Mouse (Mus musculus) myocyte (in vitro differentiated cells): ENCODE data around the gene Gm7073. TPM values are rescaled to one million over a fixed set of nuclear protein-coding genes. Genes with fewer than 3 reads are reported as not detected.

Experiments
- H3K27me3 ChIP-seq: one replicate; pipeline ENCODE4 v1.6.1; 2011; ENCODE audit not compliant: control insufficient read depth, insufficient read depth, insufficient read length
- H3K36me3 ChIP-seq: one replicate; pipeline ENCODE4 v1.6.1; 2011; ENCODE audit not compliant: control insufficient read depth, insufficient read depth
- H3K4me2 ChIP-seq: one replicate; pipeline ENCODE4 v1.6.1; 2011; ENCODE audit warnings: low read depth, control low read depth
- H3K4me3 ChIP-seq: one replicate; pipeline ENCODE4 v1.5.1; 2011; ENCODE audit warnings: mild to moderate bottlenecking, control low read depth, moderate library complexity
- H3K79me2 ChIP-seq: one replicate; pipeline ENCODE4 v1.6.1; 2011; ENCODE audit not compliant: control insufficient read depth, insufficient read depth
- H3ac ChIP-seq: one replicate; pipeline ENCODE4 v1.6.1; 2011; ENCODE audit not compliant: control insufficient read depth, insufficient read length
- CEBPB ChIP-seq: IDR thresholded peaks from 2 replicates; pipeline ENCODE4 v1.6.1; 2011; ENCODE audit warnings: mild to moderate bottlenecking, moderate library complexity; ENCODE audit not compliant: poor library complexity, insufficient read depth, severe bottlenecking
- E2F4 ChIP-seq: IDR thresholded peaks from one replicate; pipeline ENCODE4 v1.6.1; 2011; ENCODE audit warnings: mild to moderate bottlenecking, control low read depth, moderate library complexity; ENCODE audit not compliant: insufficient read depth
- MAX ChIP-seq: IDR thresholded peaks from one replicate; pipeline ENCODE4 v1.6.1; 2011; ENCODE audit warnings: low read depth, mild to moderate bottlenecking, control low read depth
- MYOD1 ChIP-seq, 3 experiments: IDR thresholded peaks; one replicate each; pipeline ENCODE4 v1.6.1; 2011; ENCODE audit warnings: control low read depth in 2 of 3, low read depth in 2 of 3, mild to moderate bottlenecking in 2 of 3, moderate library complexity in 1 of 3; ENCODE audit not compliant: insufficient read length in 2 of 3, control insufficient read depth in 1 of 3
- MYOG ChIP-seq, 3 experiments: IDR thresholded peaks; one replicate each; pipeline ENCODE4 v1.6.1; 2011; ENCODE audit warnings: control low read depth in 2 of 3, low read depth in 2 of 3, mild to moderate bottlenecking in 2 of 3; ENCODE audit not compliant: insufficient read length in 2 of 3, control insufficient read depth in 1 of 3, insufficient read depth in 1 of 3
- POLR2A ChIP-seq: IDR thresholded peaks from one replicate; pipeline ENCODE4 v1.6.1; 2011; ENCODE audit warnings: low read depth, mild to moderate bottlenecking, control low read depth, moderate library complexity; ENCODE audit not compliant: insufficient read length
- POLR2AphosphoS2 ChIP-seq: IDR thresholded peaks from one replicate; pipeline ENCODE4 v1.6.1; 2011; ENCODE audit warnings: low read depth, control low read depth; ENCODE audit not compliant: insufficient read length
- REST ChIP-seq: IDR thresholded peaks from one replicate; pipeline ENCODE4 v1.6.1; 2011; ENCODE audit warnings: mild to moderate bottlenecking, control low read depth, moderate library complexity; ENCODE audit not compliant: insufficient read depth, insufficient read length
- SRF ChIP-seq: IDR thresholded peaks from one replicate; pipeline ENCODE4 v1.6.1; 2011; ENCODE audit warnings: low read depth; ENCODE audit not compliant: control insufficient read depth, insufficient read length
- TCF12 ChIP-seq: IDR thresholded peaks from one replicate; pipeline ENCODE4 v1.6.1; 2011; ENCODE audit warnings: mild to moderate bottlenecking, control low read depth; ENCODE audit not compliant: poor library complexity, insufficient read depth, severe bottlenecking
- TCF3 ChIP-seq: IDR thresholded peaks from one replicate; pipeline ENCODE4 v1.6.1; 2011; ENCODE audit warnings: low read depth, control low read depth; ENCODE audit not compliant: insufficient read length
- USF1 ChIP-seq: IDR thresholded peaks from one replicate; pipeline ENCODE4 v1.6.1; 2011; ENCODE audit warnings: low read depth, mild to moderate bottlenecking, control low read depth, moderate library complexity
- polyA plus RNA-seq: library from polyadenylated mRNA; unstranded; fragments of >200 nt; fragmentation: generic; extraction: Trizol; gene quantifications from one replicate; pipeline ENCODE4 v1.2.1, GENCODE M21; 2012; ENCODE audit warnings: missing spikeins

Gm7073 gene
- polyA plus RNA-seq, 1 experiment, result not detected

GRCm38 (mm10) chrX:60404668-60405044 is 134.4 kb downstream of the Gm7073 start:
- no peak for TF ChIP-seq TCF3
- TF ChIP-seq TCF12, result no peak
- TF ChIP-seq POLR2A, result peak; percentile 18
- no peak for TF ChIP-seq POLR2AphosphoS2
- no peak for TF ChIP-seq USF1
- TF ChIP-seq MYOG (IDR thresholded peaks at IDR 0.05; ENCODE audit: control insufficient read depth in 1 of 3, insufficient read depth in 1 of 3, insufficient read length in 2 of 3, low read depth in 2 of 3), result no peak
- TF ChIP-seq SRF, result no peak
- peak; percentile 24 for TF ChIP-seq E2F4
- no peak for TF ChIP-seq CEBPB
- TF ChIP-seq REST, result no peak
- no peak for TF ChIP-seq MYOD1 (IDR thresholded peaks at IDR 0.05; ENCODE audit: control insufficient read depth in 1 of 3, insufficient read length in 2 of 3, low read depth in 2 of 3)
- no peak for TF ChIP-seq MAX
- Histone ChIP-seq H3K36me3 (no peaks in the 10 kb centered on the region), H3K4me3 (peak overlapping the region; percentile 27), H3K4me2 (peak overlapping the region; percentile 43), H3K79me2 (no peaks in the 10 kb centered on the region), H3K27me3 (no peaks in the 10 kb centered on the region), H3ac (peak overlapping the region; percentile 66)

- Histone ChIP-seq H3K4me3 (peak overlapping the region; percentile 27), H3ac (peak overlapping the region; percentile 66), H3K79me2 (no peaks in the 10 kb centered on the region), H3K4me2 (peak overlapping the region; percentile 65), H3K27me3 (no peaks in the 10 kb centered on the region), H3K36me3 (no peaks in the 10 kb centered on the region)
- TF ChIP-seq E2F4 (no peak), MYOD1 (IDR thresholded peaks at IDR 0.05; ENCODE audit: control insufficient read depth in 1 of 3, insufficient read length in 2 of 3, low read depth in 2 of 3) (no peak), MAX (no peak), CEBPB (no peak), SRF (no peak), USF1 (no peak), TCF3 (peak; percentile 9), MYOG (IDR thresholded peaks at IDR 0.05; ENCODE audit: control insufficient read depth in 1 of 3, insufficient read depth in 1 of 3, insufficient read length in 2 of 3, low read depth in 2 of 3) (no peak), POLR2A (peak; percentile 85), REST (no peak), TCF12 (no peak), POLR2AphosphoS2 (peak; percentile 67)
Observed at GRCm38 (mm10) chrX:60403764-60404667, 135.0 kb downstream of the Gm7073 start.

- TF ChIP-seq POLR2A, result no peak
- TF ChIP-seq TCF3, result no peak
- TF ChIP-seq MAX, result no peak
- no peak for TF ChIP-seq MYOD1 (IDR thresholded peaks at IDR 0.05; ENCODE audit: control insufficient read depth in 1 of 3, insufficient read length in 2 of 3, low read depth in 2 of 3)
- TF ChIP-seq USF1, result no peak
- TF ChIP-seq MYOG (IDR thresholded peaks at IDR 0.05; ENCODE audit: control insufficient read depth in 1 of 3, insufficient read depth in 1 of 3, insufficient read length in 2 of 3, low read depth in 2 of 3), result no peak
- no peak for TF ChIP-seq POLR2AphosphoS2
- TF ChIP-seq CEBPB, result no peak
- TF ChIP-seq SRF, result no peak
- TF ChIP-seq REST, result no peak
- Histone ChIP-seq H3K4me2 (peak overlapping the region; percentile 65), H3ac (peak overlapping the region; percentile 66), H3K27me3 (no peaks in the 10 kb centered on the region), H3K4me3 (peak overlapping the region; percentile 27), H3K79me2 (no peaks in the 10 kb centered on the region), H3K36me3 (no peaks in the 10 kb centered on the region)
Observed at GRCm38 (mm10) chrX:60403062-60403763, 135.8 kb downstream of the Gm7073 start.

DNA sequence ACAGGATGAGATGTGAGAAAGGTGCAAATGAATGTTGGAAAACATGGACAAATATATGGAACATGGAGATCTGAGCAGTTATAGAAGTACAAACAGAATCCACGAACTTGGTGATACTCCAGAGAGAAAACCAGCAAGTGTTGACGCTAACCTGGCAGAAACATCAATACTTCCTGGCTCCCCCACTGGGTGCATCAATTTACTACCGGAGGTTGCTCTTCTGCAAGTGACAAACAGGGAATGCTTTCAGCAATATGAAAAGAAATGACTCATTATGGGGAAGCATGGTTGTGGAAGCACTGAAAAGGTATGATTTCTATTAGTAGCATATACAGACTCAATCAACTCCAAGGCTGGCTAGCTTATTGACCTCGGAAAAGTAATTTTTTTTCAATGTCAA is 144.8 kb downstream of the Gm7073 start:
- H3K4me2 ChIP-seq, result no peak overlapping the region
- H3ac ChIP-seq, result no peak overlapping the region
- no peaks in the 10 kb centered on the region for H3K36me3 ChIP-seq
- TF ChIP-seq MAX (no peak), SRF (no peak), USF1 (no peak), MYOG (IDR thresholded peaks at IDR 0.05; ENCODE audit: control insufficient read depth in 1 of 3, insufficient read depth in 1 of 3, insufficient read length in 2 of 3, low read depth in 2 of 3) (no peak), MYOD1 (IDR thresholded peaks at IDR 0.05; ENCODE audit: control insufficient read depth in 1 of 3, insufficient read length in 2 of 3, low read depth in 2 of 3) (no peak), TCF3 (no peak), POLR2AphosphoS2 (no peak), REST (no peak), TCF12 (no peak), POLR2A (no peak), CEBPB (no peak), E2F4 (no peak)
- no peaks in the 10 kb centered on the region for H3K27me3 ChIP-seq
- no peaks in the 10 kb centered on the region for H3K79me2 ChIP-seq
- no peak overlapping the region for H3K4me3 ChIP-seq
